Mouse (Mus musculus) kidney, adult 8-10 months (tissue): ENCODE results near the gene Musk.
"Not testable (repeated sequence)": the region's sequence is repeated elsewhere in the genome, so short reads cannot be mapped to it uniquely, and the experiment has no call there.

Experiments used
- DNase-seq, 2 experiments: peaks; one replicate each; pipeline ENCODE4 v3.0.0; 2022

Gene Musk

GRCm38 (mm10) chr4:58285687-58286086 is at the start of gene Musk:
Musk (plus strand) TSS chr4:58285960.
- DNase-seq, result no peak

DNA sequence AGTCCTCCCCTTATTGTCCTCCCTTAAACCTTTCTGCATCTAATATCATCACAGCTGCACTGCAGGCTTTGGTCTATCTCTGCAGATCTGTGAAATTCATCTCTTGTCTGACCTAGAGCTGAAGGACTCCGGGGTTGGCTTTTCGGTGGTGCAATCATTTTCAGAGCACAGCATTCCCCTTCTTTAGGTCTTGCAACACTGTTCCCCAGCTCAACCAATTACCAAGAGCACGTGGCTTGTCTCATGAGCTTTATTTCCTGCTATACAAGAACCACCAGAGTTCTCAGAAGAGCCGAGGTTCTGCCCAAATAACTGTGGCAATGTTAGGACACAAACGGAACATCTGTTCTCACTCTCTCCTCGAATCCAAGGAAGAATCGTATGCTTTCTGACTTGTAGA is 45.3 kb upstream of the Musk start:
- no peak for DNase-seq

- no peak for DNase-seq
These were observed 40.2 kb upstream of the Musk start for GRCm38 (mm10) chr4:58245544-58245943.

DNA sequence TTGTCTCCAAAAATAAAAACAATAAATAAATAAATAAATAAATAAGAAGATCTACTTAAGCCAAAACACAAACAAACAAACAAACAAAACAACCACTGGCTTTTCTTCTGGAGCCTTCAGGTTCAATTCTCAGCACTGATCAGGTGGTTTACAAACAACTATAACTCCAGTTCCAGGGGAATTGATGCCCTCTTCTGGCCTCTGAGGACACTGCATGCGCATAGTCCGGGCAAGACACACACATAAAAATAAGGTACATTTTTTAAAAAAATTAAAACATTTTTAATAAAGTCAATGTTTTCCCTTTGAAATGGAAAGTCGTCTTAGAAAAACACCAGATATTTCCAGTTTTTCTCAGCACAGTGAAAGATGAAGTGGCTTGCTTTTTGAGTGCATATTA is 33.4 kb upstream of the Musk start:
- no peak for DNase-seq

GRCm38 (mm10) chr4:58253410-58253809 is 32.4 kb upstream of the Musk start:
- peak; percentile 10 to 51 for DNase-seq

GRCm38 (mm10) chr4:58260767-58261166 is 25.0 kb upstream of the Musk start:
- DNase-seq, result not testable (repeated sequence)

GRCm38 (mm10) chr4:58266294-58266693 is 19.5 kb upstream of the Musk start:
- peak in 1 of 2 experiments; percentile 25 for DNase-seq

- no peak for DNase-seq
These were observed 16.7 kb upstream of the Musk start for GRCm38 (mm10) chr4:58268897-58269542.

- DNase-seq, result no peak
These were observed 15.8 kb upstream of the Musk start for GRCm38 (mm10) chr4:58269961-58270360.

- no peak for DNase-seq
These were observed 14.8 kb upstream of the Musk start for GRCm38 (mm10) chr4:58270956-58271355.

DNA sequence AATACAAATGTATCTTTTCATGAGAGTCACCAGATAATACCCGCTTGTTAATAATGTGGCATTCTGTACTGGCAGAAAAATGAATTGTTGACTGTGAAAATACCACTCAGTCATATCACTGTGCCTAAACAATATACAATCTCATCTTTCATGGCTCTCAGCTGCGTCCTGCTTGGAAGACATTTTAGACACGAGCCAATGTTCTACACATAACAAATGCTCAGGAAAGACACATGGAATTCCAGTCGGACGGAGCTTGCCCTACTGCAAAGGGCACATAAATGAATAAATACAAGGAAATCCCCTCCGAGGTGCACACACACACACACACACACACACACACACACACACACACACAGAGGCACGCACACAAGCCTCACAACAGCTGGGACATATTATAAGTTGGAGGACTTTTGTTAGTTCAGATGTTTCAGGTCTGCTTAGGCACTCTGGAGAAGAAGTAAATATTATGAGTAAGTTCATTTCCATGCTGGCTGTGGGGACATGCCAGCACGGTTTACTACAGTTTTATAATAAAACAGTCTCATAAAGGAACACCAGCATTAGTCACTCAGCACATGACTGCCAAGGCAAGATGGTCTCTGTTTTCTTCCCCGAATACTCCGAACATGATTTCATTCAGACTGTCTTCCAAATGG is 14.1 kb upstream of the Musk start:
- no peak for DNase-seq

GRCm38 (mm10) chr4:58275261-58275895 is 10.4 kb upstream of the Musk start:
- DNase-seq, result no peak

DNA sequence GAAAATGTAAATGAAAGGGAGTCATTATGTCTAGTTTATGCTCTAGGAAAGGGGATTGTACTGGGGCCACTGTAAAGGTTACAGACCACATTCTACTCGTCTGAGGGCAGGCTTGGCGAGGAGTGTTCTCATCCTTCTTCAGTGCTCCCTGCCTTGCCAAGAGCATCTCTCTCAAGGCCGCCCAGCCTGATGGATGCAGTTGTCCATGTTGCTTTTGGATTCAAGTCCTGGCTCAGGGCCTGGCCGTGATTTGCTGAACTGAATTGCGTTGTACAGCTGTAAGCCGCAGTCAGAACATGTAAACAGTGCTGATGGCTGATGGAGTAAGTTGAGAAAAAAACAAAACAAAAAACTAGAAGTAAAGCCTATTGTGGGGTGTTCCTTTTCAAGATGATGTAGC is 7.4 kb upstream of the Musk start:
- peak in 1 of 2 experiments; percentile 9 for DNase-seq

DNA sequence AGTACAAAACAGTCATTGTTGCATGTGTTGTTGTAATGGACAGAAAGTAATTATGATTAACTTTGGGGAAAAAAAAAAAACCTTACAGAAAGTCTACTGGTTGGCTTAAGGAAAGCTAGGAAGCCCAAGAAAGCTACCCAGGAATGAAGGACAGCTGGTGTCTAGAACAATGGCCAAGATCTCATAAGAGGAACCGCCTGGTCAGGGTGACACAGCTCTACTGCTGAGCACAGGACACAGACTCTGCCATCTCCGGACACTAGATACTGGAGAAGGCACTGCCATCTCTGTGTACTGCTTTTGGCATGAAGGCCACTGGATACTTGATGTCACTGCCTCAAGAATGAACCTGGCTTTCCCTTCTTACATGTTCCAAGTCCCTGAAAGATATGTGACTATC is 5.6 kb upstream of the Musk start:
- no peak for DNase-seq

- DNase-seq, result no peak
These were observed 769 bp downstream of the Musk start for GRCm38 (mm10) chr4:58286368-58287090.

DNA sequence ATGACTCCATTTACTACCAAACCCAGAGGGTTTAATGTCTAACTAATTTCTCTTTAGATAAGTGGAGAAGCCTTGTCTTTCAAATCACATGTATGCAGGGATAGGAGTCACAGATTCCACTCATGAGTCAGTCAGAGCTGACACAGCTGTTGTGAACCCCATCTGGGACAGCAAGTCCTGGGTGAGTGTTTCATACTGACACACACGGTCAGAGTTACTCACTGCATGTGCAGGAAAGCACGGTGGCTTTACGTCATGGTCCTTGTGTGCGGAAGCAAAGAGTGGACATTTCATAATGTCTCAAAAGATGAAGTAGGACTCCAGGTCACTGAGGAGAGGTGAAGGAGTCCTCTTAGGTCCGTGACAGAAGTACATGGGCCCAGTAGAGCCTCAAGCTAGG is 3.0 kb downstream of the Musk start:
- no peak for DNase-seq

GRCm38 (mm10) chr4:58291828-58292227 is 6.1 kb downstream of the Musk start:
- DNase-seq, result no peak

- no peak for DNase-seq
These were observed 7.3 kb downstream of the Musk start for GRCm38 (mm10) chr4:58293099-58293498.

DNA sequence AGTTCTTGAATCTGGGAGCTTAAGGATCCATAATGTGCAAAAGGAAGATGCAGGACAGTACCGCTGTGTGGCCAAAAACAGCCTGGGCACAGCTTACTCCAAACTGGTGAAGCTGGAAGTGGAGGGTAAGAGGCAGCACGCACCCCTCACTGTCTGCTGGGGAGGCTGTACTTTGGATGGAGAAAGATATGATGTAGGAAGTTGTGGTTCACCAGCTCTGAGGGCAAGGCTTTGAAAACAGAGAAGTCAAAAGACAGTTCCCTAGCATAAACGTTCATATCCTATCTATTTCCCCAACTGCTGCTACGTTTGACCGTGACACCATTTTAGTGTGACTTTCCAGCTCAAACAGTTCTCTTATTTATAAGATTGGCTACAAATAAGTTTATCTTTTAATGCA is 18.1 kb downstream of the Musk start:
- DNase-seq, result no peak

- no peak for DNase-seq
These were observed 18.8 kb downstream of the Musk start for GRCm38 (mm10) chr4:58304564-58304963.

DNA sequence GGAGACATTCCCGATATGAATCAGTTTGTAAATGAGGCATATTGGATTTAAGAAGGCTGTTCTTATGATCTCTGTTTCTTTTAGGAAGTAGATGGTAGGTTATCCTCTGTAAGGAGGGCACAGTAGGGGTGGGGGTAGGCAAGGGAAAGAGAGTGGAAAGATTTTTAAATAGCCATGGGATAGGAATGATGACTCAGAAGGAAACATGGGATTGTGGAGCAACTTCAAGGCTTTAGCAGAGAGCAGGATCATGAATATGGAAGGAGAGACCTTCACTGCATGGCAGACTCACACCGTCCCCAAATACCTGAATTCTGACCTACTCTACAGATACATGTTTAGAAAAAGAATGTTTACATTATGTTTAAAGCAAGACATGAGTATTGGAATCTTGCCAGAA is 21.7 kb downstream of the Musk start:
- DNase-seq, result no peak

GRCm38 (mm10) chr4:58313344-58313743 is 27.6 kb downstream of the Musk start:
- no peak for DNase-seq

GRCm38 (mm10) chr4:58314942-58315508 is 29.3 kb downstream of the Musk start:
- peak in 1 of 2 experiments; percentile 7 for DNase-seq
